Mouse (Mus musculus) liver, postnatal 0 days (tissue): ENCODE results near the gene Crim1.

Experiments
- CTCF ChIP-seq: sonication (generic); IDR thresholded peaks from 2 replicates; pipeline ENCODE4 v1.5.1; 2016; ENCODE audit warnings: antibody characterized with exemption, low read depth
- EP300 ChIP-seq: IDR thresholded peaks from 2 replicates; pipeline ENCODE4 v1.6.1; 2016; ENCODE audit warnings: antibody characterized with exemption, low read depth, mild to moderate bottlenecking

GRCm38 (mm10) chr17:78151479-78152282, 48.4 kb upstream of the Crim1 start:
- TF ChIP-seq CTCF = no peak
- TF ChIP-seq EP300 = no peak
